Mouse (Mus musculus) intestine, postnatal 0 days (tissue): Measurements from ENCODE around the gene Abhd14b. TPM values are rescaled to one million over a fixed set of nuclear protein-coding genes. Genes with fewer than 3 reads are reported as not detected.
A peak's percentile ranks its signal among the peaks of the same experiment; 100 is the strongest.

ENCODE experiments used
- ATAC-seq: fragments of 200-750 bp; cut with Nextera tagmentation; 2 replicates; pipeline ENCODE4 v1.8.0; 2017; ENCODE audit warnings: mild to moderate bottlenecking, moderate TSS enrichment, moderate library complexity
- H3K27ac ChIP-seq: fragments of 300-500 bp; sonication (generic); 2 replicates; pipeline ENCODE4 v1.5.1; 2014; ENCODE audit warnings: mild to moderate bottlenecking, low read depth, low read length, moderate library complexity
- H3K27me3 ChIP-seq: fragments of 300-500 bp; sonication (generic); replicated peaks from 2 replicates; pipeline ENCODE4 v1.6.1; 2014; ENCODE audit warnings: low read length, mixed read lengths; ENCODE audit not compliant: control insufficient read depth, insufficient read depth
- H3K36me3 ChIP-seq: fragments of 300-500 bp; sonication (generic); 2 replicates; pipeline ENCODE4 v1.6.1; 2014; ENCODE audit warnings: mild to moderate bottlenecking, moderate library complexity; ENCODE audit not compliant: control insufficient read depth, insufficient read depth
- H3K4me1 ChIP-seq: fragments of 300-500 bp; sonication (generic); replicated peaks from 2 replicates; pipeline ENCODE4 v1.6.1; 2014; ENCODE audit warnings: antibody characterized with exemption, low read length, mixed read lengths; ENCODE audit not compliant: control insufficient read depth, insufficient read depth
- H3K4me2 ChIP-seq: fragments of 300-500 bp; sonication (generic); replicated peaks from 2 replicates; pipeline ENCODE4 v1.6.1; 2014; ENCODE audit warnings: low read depth, mild to moderate bottlenecking, moderate library complexity
- H3K4me3 ChIP-seq: fragments of 300-500 bp; sonication (generic); 2 replicates; pipeline ENCODE4 v1.5.1; 2014; ENCODE audit warnings: low read depth, low read length
- H3K9ac ChIP-seq: fragments of 300-500 bp; sonication (generic); 2 replicates; pipeline ENCODE4 v1.6.1; 2014; ENCODE audit warnings: mild to moderate bottlenecking, low read depth, low read length
- H3K9me3 ChIP-seq: fragments of 300-500 bp; sonication (generic); 2 replicates; pipeline ENCODE4 v1.6.1; 2016; ENCODE audit warnings: mixed run types; ENCODE audit not compliant: control insufficient read depth
- CTCF ChIP-seq: sonication (generic); IDR thresholded peaks from 2 replicates; pipeline ENCODE4 v1.5.1; 2016; ENCODE audit warnings: low read depth, mild to moderate bottlenecking, control low read depth, antibody characterized with exemption, moderate library complexity
- WGBS: fragments of 180-500 bp; shearing (Covaris S2); extraction: QIAGEN DNeasy Blood & Tissue Kit; methylation state at CpG from one replicate; pipeline ENCODE4 v1.1.7; 2014; 5-methylcytosine and 5-hydroxymethylcytosine counted together
- polyA plus RNA-seq: library from polyadenylated mRNA; unstranded; fragments of >200 nt; fragmentation: Nextera tagmentation; extraction: Ambion mirVana; gene quantifications from 2 replicates; pipeline ENCODE4 v1.2.1, GENCODE M21; 2015

The Abhd14b gene
- polyA plus RNA-seq, 1 experiment from 2014 or later, result 38.1 TPM

DNA sequence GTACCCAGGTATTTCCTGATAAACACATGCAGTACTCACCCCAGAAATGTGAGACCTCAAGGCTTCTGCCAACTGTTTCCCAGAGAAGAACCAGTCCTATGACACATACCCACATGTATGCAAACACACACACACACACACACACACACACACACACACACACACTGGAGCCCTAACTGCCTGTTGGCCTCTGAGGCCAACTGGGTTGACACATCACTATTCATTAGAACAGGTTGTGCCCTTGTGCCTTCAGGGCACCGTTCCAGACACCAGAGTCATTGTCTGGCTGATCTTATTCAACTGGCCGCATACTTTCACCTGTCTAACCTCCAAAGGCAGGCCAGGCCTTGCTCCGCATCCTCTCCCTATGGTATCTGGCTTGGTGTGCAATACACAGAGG lies 35.0 kb upstream of the Abhd14b start:
- H3K4me3 ChIP-seq, result no peak overlapping the region
- no peak overlapping the region for H3K4me2 ChIP-seq
- ATAC-seq, result no peak
- H3K27ac ChIP-seq, result no peak overlapping the region
- no peak for TF ChIP-seq CTCF
- no peaks in the 10 kb centered on the region for H3K36me3 ChIP-seq
- WGBS, result 80% methylated on average over 3 of the region's 3 CpGs
- H3K27me3 ChIP-seq, result no peaks in the 10 kb centered on the region
- no peaks in the 10 kb centered on the region for H3K4me1 ChIP-seq
- H3K9ac ChIP-seq, result no peak overlapping the region
- H3K9me3 ChIP-seq, result no peaks in the 10 kb centered on the region

DNA sequence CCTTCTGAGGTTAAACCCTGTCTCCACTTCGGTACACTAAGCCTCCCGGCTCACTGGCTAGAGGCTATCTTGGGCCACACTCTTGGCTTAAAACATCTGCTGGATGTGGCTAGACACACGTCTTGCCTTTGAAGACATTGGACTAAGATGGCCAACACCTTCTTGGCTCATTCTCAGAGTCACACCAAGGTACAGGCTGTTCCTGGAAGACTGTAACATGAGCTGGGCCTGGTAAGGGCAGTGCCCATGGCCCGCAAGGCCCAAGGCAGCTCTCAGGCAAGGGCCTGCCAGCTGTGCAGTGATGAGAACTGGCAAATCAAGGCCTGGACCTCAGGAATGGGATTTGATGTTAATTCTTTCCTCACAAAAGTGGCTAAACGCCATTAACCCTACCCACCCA lies 33.7 kb upstream of the Abhd14b start:
- no peak for TF ChIP-seq CTCF
- H3K27ac ChIP-seq, result no peak overlapping the region
- H3K27me3 ChIP-seq, result no peaks in the 10 kb centered on the region
- no peak for ATAC-seq
- no peaks in the 10 kb centered on the region for H3K4me1 ChIP-seq
- no peak overlapping the region for H3K9ac ChIP-seq
- no peak overlapping the region for H3K4me2 ChIP-seq
- 84% methylated on average over 5 of the region's 5 CpGs for WGBS
- H3K36me3 ChIP-seq, result no peaks in the 10 kb centered on the region
- H3K4me3 ChIP-seq, result no peak overlapping the region
- no peaks in the 10 kb centered on the region for H3K9me3 ChIP-seq

DNA sequence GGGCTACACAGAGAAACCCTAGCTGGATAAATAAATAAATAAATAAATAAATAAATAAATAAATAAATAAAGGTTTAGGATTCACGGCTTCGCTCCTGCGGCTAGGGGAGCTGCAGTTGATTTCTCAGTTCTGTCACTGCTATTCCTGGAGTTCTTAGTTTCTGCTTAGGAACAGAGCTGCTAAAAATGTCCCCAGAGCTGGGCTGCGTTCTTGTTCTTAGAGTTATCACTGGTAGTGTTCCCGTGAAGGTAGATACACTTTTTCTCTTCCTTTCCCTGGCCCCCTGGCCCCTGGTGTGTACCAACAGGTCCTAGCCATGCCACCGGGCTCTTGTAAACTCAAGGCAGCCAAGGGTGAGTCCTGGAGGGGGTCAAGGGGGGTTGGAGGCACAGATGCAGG lies 30.4 kb upstream of the Abhd14b start:
- H3K27me3 ChIP-seq, result peaks cover 7% of the 10 kb centered on the region; the same call in 1 of the 2 replicates
- no peak overlapping the region for H3K9ac ChIP-seq
- H3K36me3 ChIP-seq, result no peaks in the 10 kb centered on the region
- no peak for ATAC-seq
- 89% methylated on average over 6 of the region's 6 CpGs for WGBS
- no peak overlapping the region for H3K27ac ChIP-seq
- no peak overlapping the region for H3K4me3 ChIP-seq
- no peaks in the 10 kb centered on the region for H3K9me3 ChIP-seq
- no peaks in the 10 kb centered on the region for H3K4me1 ChIP-seq
- no peak for TF ChIP-seq CTCF
- no peak overlapping the region for H3K4me2 ChIP-seq

DNA sequence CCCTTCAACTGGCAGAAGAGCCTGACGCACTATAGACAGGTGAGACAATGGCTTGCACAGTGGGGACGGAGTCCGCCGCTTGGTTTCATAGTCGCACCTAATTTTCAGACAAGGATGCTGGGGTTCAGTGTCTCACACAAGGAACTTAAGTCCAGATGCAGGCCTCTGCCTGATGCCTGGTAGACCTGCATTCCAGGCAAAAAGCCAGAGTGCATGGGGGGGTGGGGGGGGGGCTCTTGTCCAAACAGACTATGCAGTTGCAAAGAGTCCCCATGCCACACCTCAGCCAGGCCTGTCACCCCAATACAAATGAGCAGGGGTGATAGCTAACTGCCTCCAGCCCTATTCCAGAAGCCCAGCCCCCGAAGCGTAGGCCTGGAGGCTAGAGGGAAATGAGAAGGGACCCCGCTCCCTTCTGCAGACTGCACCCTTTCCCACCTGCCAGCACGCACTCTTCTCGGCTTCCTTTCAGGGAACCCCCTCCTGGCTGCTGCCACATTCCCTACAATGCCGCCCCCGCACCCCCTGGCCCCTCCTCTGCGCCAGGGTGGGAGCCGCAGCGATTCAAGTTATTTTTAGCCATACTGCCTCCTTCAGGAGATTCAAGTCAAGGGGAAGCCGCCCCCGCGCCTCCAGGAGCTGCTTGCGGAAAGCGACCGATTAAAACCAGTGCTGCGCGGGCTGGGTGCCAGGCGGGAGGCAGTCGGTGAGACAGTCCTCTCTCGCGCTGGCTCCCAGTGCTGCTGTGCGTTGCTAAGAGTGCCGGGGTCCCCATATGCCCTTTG lies 29.2 kb upstream of the Abhd14b start:
- H3K27me3 ChIP-seq, result peaks cover 7% of the 10 kb centered on the region; the same call in 1 of the 2 replicates
- H3K36me3 ChIP-seq, result no peaks in the 10 kb centered on the region
- H3K9ac ChIP-seq, result 0 out of 2 replicates have a peak overlapping the region, but pooled peaks have one; percentile 11
- H3K27ac ChIP-seq, result no peak overlapping the region
- peak; percentile 56 for TF ChIP-seq CTCF
- no peaks in the 10 kb centered on the region for H3K9me3 ChIP-seq
- H3K4me1 ChIP-seq, result no peaks in the 10 kb centered on the region
- 0 out of 2 replicates have a peak overlapping the region, but pooled peaks have one; percentile 7 for H3K4me3 ChIP-seq
- peak overlapping the region; percentile 56 for H3K4me2 ChIP-seq
- 20% methylated on average over 29 of the region's 29 CpGs for WGBS
- peak; percentile 17; the same call in 1 of the 2 replicates for ATAC-seq

DNA sequence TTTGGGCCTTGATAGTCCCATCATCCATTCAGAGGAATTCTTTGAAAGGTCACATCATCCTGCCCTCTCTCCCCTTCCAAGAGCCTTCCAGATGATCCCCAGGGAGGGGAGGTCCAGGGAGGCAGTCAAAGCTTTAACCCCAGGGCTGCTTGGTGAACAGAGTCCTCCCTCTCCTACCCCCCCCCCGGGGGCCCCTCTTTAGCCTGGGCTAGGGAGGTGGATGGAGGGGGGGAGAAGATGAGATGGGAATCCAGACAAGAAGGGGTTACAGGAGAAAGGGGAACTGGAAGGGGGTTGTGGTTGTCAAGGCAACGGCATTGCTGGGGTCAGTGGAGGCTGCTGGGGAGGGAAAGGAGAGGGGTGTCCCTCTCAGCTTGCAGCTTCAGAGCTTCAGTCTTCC lies 26.7 kb upstream of the Abhd14b start:
- H3K27ac ChIP-seq, result no peak overlapping the region
- H3K4me2 ChIP-seq, result no peak overlapping the region
- peaks cover 7% of the 10 kb centered on the region; the same call in 1 of the 2 replicates for H3K27me3 ChIP-seq
- H3K4me1 ChIP-seq, result no peaks in the 10 kb centered on the region
- no peak for ATAC-seq
- H3K9me3 ChIP-seq, result no peaks in the 10 kb centered on the region
- H3K36me3 ChIP-seq, result no peaks in the 10 kb centered on the region
- no peak overlapping the region for H3K4me3 ChIP-seq
- TF ChIP-seq CTCF, result no peak
- H3K9ac ChIP-seq, result no peak overlapping the region
- 10% methylated on average over 2 of the region's 2 CpGs for WGBS

DNA sequence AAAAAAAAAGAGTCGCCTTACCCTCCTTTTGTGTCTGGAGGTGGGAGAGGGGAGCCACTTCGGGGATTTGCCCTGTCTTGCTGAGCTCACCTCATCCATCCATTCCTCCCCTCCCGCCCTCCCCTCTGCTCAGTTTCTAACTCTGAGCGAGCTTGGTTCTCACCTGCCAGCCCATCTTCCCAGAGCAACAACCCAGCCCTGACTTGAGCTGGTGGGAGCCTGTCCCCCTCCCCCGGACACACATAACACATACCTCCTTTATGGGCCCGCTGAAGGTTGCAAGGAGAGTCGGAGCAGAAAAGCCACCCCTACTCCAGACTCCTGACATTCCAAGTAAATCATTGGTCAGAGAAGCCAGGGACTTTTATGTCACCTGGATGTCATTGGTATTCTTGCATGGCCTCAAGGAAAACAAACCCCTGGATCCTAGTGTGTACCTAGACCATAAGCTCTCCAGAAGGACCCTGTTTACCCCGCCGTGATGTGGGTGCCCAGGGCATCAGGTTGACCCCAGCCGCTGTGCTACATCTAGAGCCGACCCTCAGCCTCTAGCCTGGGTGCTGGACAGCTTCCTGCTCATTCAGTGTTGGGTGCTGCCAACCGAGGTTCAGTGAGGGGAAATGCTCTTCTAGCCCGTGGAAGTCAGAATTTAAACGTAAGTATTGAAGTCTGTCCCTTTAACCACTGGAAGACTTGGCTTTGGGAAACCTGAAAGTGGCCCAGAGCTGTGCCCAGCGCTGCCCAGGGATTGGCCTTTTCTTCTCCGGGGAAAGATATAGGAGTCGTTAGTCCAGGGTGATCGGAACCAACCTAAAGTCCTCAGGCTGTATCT lies 26.0 kb upstream of the Abhd14b start:
- H3K4me2 ChIP-seq, result peak overlapping the region; percentile 40
- H3K4me3 ChIP-seq, result no peak overlapping the region
- H3K9me3 ChIP-seq, result no peaks in the 10 kb centered on the region
- no peaks in the 10 kb centered on the region for H3K36me3 ChIP-seq
- peaks cover 7% of the 10 kb centered on the region; the same call in 1 of the 2 replicates for H3K27me3 ChIP-seq
- no peaks in the 10 kb centered on the region for H3K4me1 ChIP-seq
- 19% methylated on average over 17 of the region's 18 CpGs for WGBS
- ATAC-seq, result peak; percentile 5; the same call in 1 of the 2 replicates
- no peak overlapping the region for H3K9ac ChIP-seq
- TF ChIP-seq CTCF, result no peak
- H3K27ac ChIP-seq, result no peak overlapping the region
